Mouse (Mus musculus): ENCODE results near the gene Zhx3. TPM values are rescaled to one million over a fixed set of nuclear protein-coding genes. Genes with fewer than 3 reads are reported as not detected.

Zhx3 gene
- polyA plus RNA-seq, 1 experiment from 2014 or later = 5.9 TPM

- peak overlapping the region; percentile 78 for H3K4me2 ChIP-seq (ENCODE audit: low read depth, low read length)
- H3K4me1 ChIP-seq (ENCODE audit: control insufficient read depth, insufficient read depth, low read length) = peaks cover 29% of the 10 kb centered on the region
- peak overlapping the region; percentile 90 for H3K27ac ChIP-seq (ENCODE audit: low read length)
- H3K9me3 ChIP-seq (ENCODE audit: control insufficient read depth, low read length) = no peaks in the 10 kb centered on the region
- H3K27me3 ChIP-seq (replicated peaks; ENCODE audit: control insufficient read depth, insufficient read depth, low read length) = no peaks in the 10 kb centered on the region
- H3K4me3 ChIP-seq (ENCODE audit: low read length) = peak overlapping the region; percentile 85
- 0% methylated on average over 32 of the region's 32 CpGs for WGBS
- ATAC-seq = peak; percentile 13
- H3K9ac ChIP-seq (ENCODE audit: low read depth, low read length) = peak overlapping the region; percentile 95
- no peaks in the 10 kb centered on the region; the same call in 1 of the 2 replicates for H3K36me3 ChIP-seq (ENCODE audit: control insufficient read depth, insufficient read depth, low read length)
Observed at GRCm38 (mm10) chr2:160731839-160732261, 140.9 kb downstream of the Zhx3 start.

- Histone ChIP-seq H3K9ac (ENCODE audit: low read depth, low read length) (peak within 1 kb of the TSS; percentile 95), H3K4me1 (ENCODE audit: control insufficient read depth, insufficient read depth, low read length) (peaks cover 29% of the 10 kb centered on the region), H3K27ac (ENCODE audit: low read length) (peak within 1 kb of the TSS; percentile 90), H3K4me3 (ENCODE audit: low read length) (peak within 1 kb of the TSS; percentile 85), H3K4me2 (ENCODE audit: low read depth, low read length) (peak within 1 kb of the TSS; percentile 78), H3K27me3 (replicated peaks; ENCODE audit: control insufficient read depth, insufficient read depth, low read length) (no peaks in the 10 kb centered on the region), H3K9me3 (ENCODE audit: control insufficient read depth, low read length) (no peaks in the 10 kb centered on the region), H3K36me3 (ENCODE audit: control insufficient read depth, insufficient read depth, low read length) (no peaks in the 10 kb centered on the region)
- ATAC-seq = peak; percentile 94
- WGBS = under 1% methylated on average over 83 of the region's 99 CpGs
Observed at GRCm38 (mm10) chr2:160731117-160731838, 141.5 kb downstream of the Zhx3 start, which contains the start of gene Plcg1. TSS of gene Plcg1 (plus strand) at chr2:160731300.

- Histone ChIP-seq H3K27me3 (replicated peaks; ENCODE audit: control insufficient read depth, insufficient read depth, low read length) (no peaks in the 10 kb centered on the region), H3K27ac (ENCODE audit: low read length) (no peak overlapping the region; the same call in 1 of the 2 replicates), H3K4me1 (ENCODE audit: control insufficient read depth, insufficient read depth, low read length) (peaks cover 29% of the 10 kb centered on the region), H3K4me2 (ENCODE audit: low read depth, low read length) (peak overlapping the region; percentile 78), H3K36me3 (ENCODE audit: control insufficient read depth, insufficient read depth, low read length) (no peaks in the 10 kb centered on the region), H3K4me3 (ENCODE audit: low read length) (peak overlapping the region; percentile 85), H3K9ac (ENCODE audit: low read depth, low read length) (peak overlapping the region; percentile 95), H3K9me3 (ENCODE audit: control insufficient read depth, low read length) (no peaks in the 10 kb centered on the region)
- WGBS = 6% methylated on average over 19 of the region's 19 CpGs
- ATAC-seq = no peak; the same call in 1 of the 2 replicates
Observed at GRCm38 (mm10) chr2:160730797-160731116, 142.0 kb downstream of the Zhx3 start.

GRCm38 (mm10) chr2:160729851-160730796 is 142.7 kb downstream of the Zhx3 start:
- H3K36me3 ChIP-seq (ENCODE audit: control insufficient read depth, insufficient read depth, low read length) = no peaks in the 10 kb centered on the region
- H3K9me3 ChIP-seq (ENCODE audit: control insufficient read depth, low read length) = no peaks in the 10 kb centered on the region
- 20% methylated on average over 17 of the region's 17 CpGs for WGBS
- peak overlapping the region; percentile 85 for H3K4me3 ChIP-seq (ENCODE audit: low read length)
- H3K4me2 ChIP-seq (ENCODE audit: low read depth, low read length) = peak overlapping the region; percentile 78
- 0 out of 2 replicates have a peak, but pooled peaks have one; percentile 8 for ATAC-seq
- H3K27ac ChIP-seq (ENCODE audit: low read length) = no peak overlapping the region
- peaks cover 29% of the 10 kb centered on the region for H3K4me1 ChIP-seq (ENCODE audit: control insufficient read depth, insufficient read depth, low read length)
- H3K9ac ChIP-seq (ENCODE audit: low read depth, low read length) = peak overlapping the region; percentile 95
- H3K27me3 ChIP-seq (replicated peaks; ENCODE audit: control insufficient read depth, insufficient read depth, low read length) = no peaks in the 10 kb centered on the region

- Histone ChIP-seq H3K4me1 (ENCODE audit: control insufficient read depth, insufficient read depth, low read length) (peaks cover 28% of the 10 kb centered on the region), H3K9me3 (ENCODE audit: control insufficient read depth, low read length) (no peaks in the 10 kb centered on the region), H3K4me2 (ENCODE audit: low read depth, low read length) (no peak overlapping the region), H3K27me3 (replicated peaks; ENCODE audit: control insufficient read depth, insufficient read depth, low read length) (no peaks in the 10 kb centered on the region), H3K36me3 (ENCODE audit: control insufficient read depth, insufficient read depth, low read length) (no peaks in the 10 kb centered on the region), H3K4me3 (ENCODE audit: low read length) (no peak overlapping the region), H3K27ac (ENCODE audit: low read length) (no peak overlapping the region), H3K9ac (ENCODE audit: low read depth, low read length) (no peak overlapping the region)
- WGBS = 75% methylated on average over 2 of the region's 2 CpGs
- no peak for ATAC-seq
Observed at GRCm38 (mm10) chr2:160729436-160729835, 143.4 kb downstream of the Zhx3 start.

GRCm38 (mm10) chr2:160728972-160729371 is 143.8 kb downstream of the Zhx3 start:
- no peak overlapping the region for H3K4me2 ChIP-seq (ENCODE audit: low read depth, low read length)
- no peaks in the 10 kb centered on the region for H3K9me3 ChIP-seq (ENCODE audit: control insufficient read depth, low read length)
- H3K4me3 ChIP-seq (ENCODE audit: low read length) = no peak overlapping the region
- H3K27ac ChIP-seq (ENCODE audit: low read length) = no peak overlapping the region
- no peaks in the 10 kb centered on the region for H3K36me3 ChIP-seq (ENCODE audit: control insufficient read depth, insufficient read depth, low read length)
- 89% methylated on average over 3 of the region's 3 CpGs for WGBS
- peaks cover 24% of the 10 kb centered on the region for H3K4me1 ChIP-seq (ENCODE audit: control insufficient read depth, insufficient read depth, low read length)
- no peak overlapping the region for H3K9ac ChIP-seq (ENCODE audit: low read depth, low read length)
- no peaks in the 10 kb centered on the region for H3K27me3 ChIP-seq (replicated peaks; ENCODE audit: control insufficient read depth, insufficient read depth, low read length)
- no peak for ATAC-seq

- Histone ChIP-seq H3K27ac (ENCODE audit: low read length) (no peak overlapping the region), H3K9me3 (ENCODE audit: control insufficient read depth, low read length) (no peaks in the 10 kb centered on the region), H3K4me3 (ENCODE audit: low read length) (no peak overlapping the region), H3K36me3 (ENCODE audit: control insufficient read depth, insufficient read depth, low read length) (peaks cover 6% of the 10 kb centered on the region), H3K4me2 (ENCODE audit: low read depth, low read length) (no peak overlapping the region), H3K27me3 (replicated peaks; ENCODE audit: control insufficient read depth, insufficient read depth, low read length) (no peaks in the 10 kb centered on the region), H3K4me1 (ENCODE audit: control insufficient read depth, insufficient read depth, low read length) (peaks cover 9% of the 10 kb centered on the region), H3K9ac (ENCODE audit: low read depth, low read length) (no peak overlapping the region)
- WGBS = 79% methylated on average over 6 of the region's 6 CpGs
- no peak for ATAC-seq
Observed at GRCm38 (mm10) chr2:160725877-160726864, 146.6 kb downstream of the Zhx3 start.

GRCm38 (mm10) chr2:160724536-160724935 is 148.3 kb downstream of the Zhx3 start:
- ATAC-seq = no peak
- no peaks in the 10 kb centered on the region for H3K4me1 ChIP-seq (ENCODE audit: control insufficient read depth, insufficient read depth, low read length)
- H3K9ac ChIP-seq (ENCODE audit: low read depth, low read length) = no peak overlapping the region
- WGBS = 85% methylated on average over 5 of the region's 5 CpGs
- no peaks in the 10 kb centered on the region for H3K9me3 ChIP-seq (ENCODE audit: control insufficient read depth, low read length)
- H3K27ac ChIP-seq (ENCODE audit: low read length) = no peak overlapping the region
- peaks cover 14% of the 10 kb centered on the region for H3K36me3 ChIP-seq (ENCODE audit: control insufficient read depth, insufficient read depth, low read length)
- H3K4me2 ChIP-seq (ENCODE audit: low read depth, low read length) = no peak overlapping the region
- H3K4me3 ChIP-seq (ENCODE audit: low read length) = no peak overlapping the region
- no peaks in the 10 kb centered on the region for H3K27me3 ChIP-seq (replicated peaks; ENCODE audit: control insufficient read depth, insufficient read depth, low read length)

Data from intestine, embryonic 16.5 days (tissue).